Mouse (Mus musculus) ES-Bruce4 (cell line): ENCODE measurements around the gene Las1l. TPM values are rescaled to one million over a fixed set of nuclear protein-coding genes. Genes with fewer than 3 reads are reported as not detected.

Source experiments
- H3K27ac ChIP-seq: 2 replicates; pipeline ENCODE4 v1.5.1; 2012; ENCODE audit warnings: low read length, inconsistent platforms; ENCODE audit not compliant: insufficient read depth
- H3K27me3 ChIP-seq: 2 replicates; pipeline ENCODE4 v1.6.1; 2012; ENCODE audit warnings: mild to moderate bottlenecking, low read length, inconsistent platforms; ENCODE audit not compliant: control insufficient read depth, poor library complexity, insufficient read depth, severe bottlenecking
- H3K36me3 ChIP-seq: 2 replicates; pipeline ENCODE4 v1.6.1; 2012; ENCODE audit warnings: inconsistent platforms, mild to moderate bottlenecking, low read length, moderate library complexity; ENCODE audit not compliant: control insufficient read depth, poor library complexity, insufficient read depth, severe bottlenecking
- H3K4me1 ChIP-seq: one replicate; pipeline ENCODE4 v1.8.1; 2011; ENCODE audit warnings: low read length; ENCODE audit not compliant: control insufficient read depth, insufficient read depth
- H3K4me3 ChIP-seq: 2 replicates; pipeline ENCODE4 v1.5.1; 2011; ENCODE audit warnings: low read depth, mild to moderate bottlenecking, low read length
- H3K9ac ChIP-seq: 2 replicates; pipeline ENCODE4 v1.6.1; 2012; ENCODE audit warnings: low read depth, mild to moderate bottlenecking, inconsistent platforms; ENCODE audit not compliant: poor library complexity, severe bottlenecking
- H3K9me3 ChIP-seq: replicated peaks from 2 replicates; pipeline ENCODE4 v1.6.1; 2012; ENCODE audit warnings: mild to moderate bottlenecking, low read length, inconsistent platforms; ENCODE audit not compliant: control insufficient read depth, poor library complexity, insufficient read depth, severe bottlenecking
- CTCF ChIP-seq: IDR thresholded peaks from one replicate; pipeline ENCODE4 v1.8.1; 2011; ENCODE audit warnings: low read depth, low read length
- EP300 ChIP-seq: IDR thresholded peaks from 2 replicates; pipeline ENCODE4 v1.6.1; 2011; ENCODE audit warnings: low read depth, low read length; ENCODE audit not compliant: insufficient read depth
- POLR2A ChIP-seq: IDR thresholded peaks from one replicate; pipeline ENCODE4 v1.8.1; 2011; ENCODE audit warnings: low read length; ENCODE audit not compliant: insufficient read depth
- polyA plus RNA-seq: library from polyadenylated mRNA; stranded (reverse); fragments of >200 nt; gene quantifications from 2 replicates; pipeline ENCODE4 v1.2.4, GENCODE M21; 2011; ENCODE audit warnings: low read depth; ENCODE audit not compliant: missing spikeins, insufficient read depth, insufficient read length

The Las1l gene
- 103 TPM in 2 replicates for polyA plus RNA-seq

- no peaks in the 10 kb centered on the region for H3K9me3 ChIP-seq
- H3K36me3 ChIP-seq: peaks cover 5% of the 10 kb centered on the region
- no peaks in the 10 kb centered on the region for H3K4me1 ChIP-seq
- TF ChIP-seq CTCF: no peak
- TF ChIP-seq EP300: no peak
- peak; percentile 69 for TF ChIP-seq POLR2A
- H3K27me3 ChIP-seq: no peaks in the 10 kb centered on the region
- peak within 1 kb of the TSS; percentile 99 for H3K4me3 ChIP-seq
- H3K9ac ChIP-seq: peak within 1 kb of the TSS; percentile 72
- no peak within 1 kb of the TSS for H3K27ac ChIP-seq
Observed at GRCm38 (mm10) chrX:95956497-95957293, at the start of gene Las1l. Gene Las1l (minus strand): TSS chrX:95956962.

DNA sequence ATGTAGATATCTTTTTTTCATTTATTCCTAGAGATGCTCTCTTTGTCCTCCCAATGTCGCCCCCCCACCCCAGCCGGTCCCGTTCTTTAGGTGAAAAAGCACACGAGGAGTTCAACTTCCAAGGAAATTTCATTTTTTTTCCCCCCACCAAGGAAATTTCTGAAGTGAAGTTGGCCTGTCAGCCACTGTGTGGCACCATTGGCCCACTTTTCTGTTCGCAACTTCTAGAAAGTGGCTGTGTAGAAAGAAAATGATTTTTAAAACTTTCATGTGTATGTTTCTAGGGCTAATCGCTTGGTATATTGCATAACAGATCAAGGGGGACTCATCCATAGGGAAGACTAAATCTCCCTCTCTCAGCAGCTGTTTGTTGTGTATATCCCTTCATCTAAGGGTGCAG, 49.6 kb upstream of the Las1l start:
- H3K27me3 ChIP-seq: no peaks in the 10 kb centered on the region
- TF ChIP-seq CTCF (no peak), POLR2A (no peak), EP300 (no peak)
- no peak overlapping the region for H3K27ac ChIP-seq

GRCm38 (mm10) chrX:95999601-96000000, 42.8 kb upstream of the Las1l start:
- Histone ChIP-seq H3K4me1 (no peaks in the 10 kb centered on the region), H3K27ac (no peak overlapping the region), H3K4me3 (no peak overlapping the region), H3K9ac (no peak overlapping the region), H3K9me3 (no peaks in the 10 kb centered on the region), H3K36me3 (no peaks in the 10 kb centered on the region), H3K27me3 (no peaks in the 10 kb centered on the region)
- TF ChIP-seq EP300: no peak
- TF ChIP-seq CTCF: peak; percentile 69
- TF ChIP-seq POLR2A: no peak

More for the DNA sequence above, 49.6 kb upstream of the Las1l start:
- H3K9me3 ChIP-seq: no peaks in the 10 kb centered on the region
- H3K36me3 ChIP-seq: no peaks in the 10 kb centered on the region
- no peak overlapping the region for H3K9ac ChIP-seq
- H3K4me1 ChIP-seq: no peaks in the 10 kb centered on the region
- no peak overlapping the region for H3K4me3 ChIP-seq

GRCm38 (mm10) chrX:95993206-95993605, 36.4 kb upstream of the Las1l start:
- TF ChIP-seq POLR2A (no peak), CTCF (no peak), EP300 (no peak)
- H3K9ac ChIP-seq: no peak overlapping the region
- H3K36me3 ChIP-seq: no peaks in the 10 kb centered on the region
- H3K27me3 ChIP-seq: no peaks in the 10 kb centered on the region
- H3K4me1 ChIP-seq: no peaks in the 10 kb centered on the region
- no peak overlapping the region for H3K27ac ChIP-seq
- no peak overlapping the region for H3K4me3 ChIP-seq
- no peaks in the 10 kb centered on the region for H3K9me3 ChIP-seq

DNA sequence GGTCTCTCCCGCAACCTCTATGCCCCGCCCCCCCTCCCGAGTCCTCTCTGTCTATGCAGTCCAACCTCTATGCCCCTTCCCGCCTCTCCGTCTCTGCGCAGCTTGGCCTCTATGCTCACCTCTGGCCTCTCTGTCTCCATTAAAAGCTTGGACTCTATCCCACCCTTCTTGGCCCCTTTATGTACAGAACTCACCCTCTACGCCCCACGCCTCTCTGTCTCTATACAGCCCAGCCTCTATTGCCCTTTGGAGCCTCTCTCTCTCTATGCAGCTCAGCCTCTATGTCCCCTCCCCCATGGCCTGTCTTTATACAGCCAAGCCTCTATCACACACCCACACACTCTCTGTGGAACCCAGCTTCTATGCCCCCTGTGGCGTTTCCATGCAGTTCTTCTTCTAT, 13.2 kb upstream of the Las1l start:
- H3K27ac ChIP-seq: no peak overlapping the region
- TF ChIP-seq POLR2A (no peak), CTCF (no peak), EP300 (no peak)
- H3K4me1 ChIP-seq: no peaks in the 10 kb centered on the region

DNA sequence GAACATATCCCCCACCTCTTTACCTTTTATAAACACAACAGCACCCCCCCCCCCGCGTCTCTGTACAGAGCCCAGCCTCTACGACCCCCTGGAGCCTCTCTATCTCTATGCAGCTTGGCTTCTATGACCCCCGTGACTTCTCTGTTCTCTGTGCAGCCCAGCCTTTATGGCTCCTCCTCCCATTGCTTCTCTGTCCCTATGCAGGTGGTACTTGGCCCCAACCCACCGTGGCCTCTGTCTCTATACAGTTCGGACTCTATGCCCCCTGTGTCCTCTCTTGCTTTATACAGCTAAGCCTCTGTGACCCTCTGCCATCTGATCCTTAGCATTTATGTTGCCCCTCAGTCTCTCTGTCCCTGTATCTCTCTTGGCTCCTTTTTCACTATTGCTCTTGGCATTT, 12.4 kb upstream of the Las1l start:
- Histone ChIP-seq H3K9ac (peak overlapping the region; percentile 89; the same call in 1 of the 2 replicates), H3K27ac (no peak overlapping the region), H3K4me1 (no peaks in the 10 kb centered on the region), H3K9me3 (no peaks in the 10 kb centered on the region), H3K36me3 (no peaks in the 10 kb centered on the region), H3K27me3 (no peaks in the 10 kb centered on the region), H3K4me3 (peak overlapping the region; percentile 28)
- TF ChIP-seq EP300 (no peak), CTCF (no peak), POLR2A (no peak)

More for the DNA sequence above, 13.2 kb upstream of the Las1l start:
- Histone ChIP-seq H3K9ac (no peak overlapping the region), H3K9me3 (no peaks in the 10 kb centered on the region), H3K36me3 (no peaks in the 10 kb centered on the region), H3K4me3 (no peak overlapping the region), H3K27me3 (no peaks in the 10 kb centered on the region)
